In the genomic region with DNA sequence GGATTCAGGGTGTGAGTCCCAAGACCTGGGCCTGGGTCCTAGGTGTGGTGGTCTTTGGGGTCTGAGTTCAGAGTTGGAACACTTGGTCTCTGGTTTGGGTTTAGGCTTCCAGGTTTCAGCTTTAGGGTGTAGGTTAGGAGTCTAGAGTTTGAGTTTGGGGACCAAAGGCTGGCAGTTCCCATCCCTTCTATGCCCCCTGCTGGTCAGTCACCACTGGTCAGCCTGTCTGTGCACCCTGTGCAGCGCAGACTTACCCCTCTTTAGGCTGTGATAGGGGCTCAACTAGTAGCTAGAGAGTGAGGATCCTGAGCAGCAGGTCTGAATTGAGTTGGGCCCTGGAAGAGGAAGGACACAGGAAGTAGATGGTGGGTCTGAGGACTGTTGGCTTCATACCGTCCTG, we compare ENCODE assay signal across 11 mouse cellular contexts. TPM values are rescaled to one million over a fixed set of nuclear protein-coding genes. Genes with fewer than 3 reads are reported as not detected.
DNase-seq lines count a peak whose midpoint lies in the region; ATAC-seq and TF ChIP-seq lines count a peak whose summit lies in the region.
"Had no signal": no experiment of that assay in that cellular context is flagged by ENCODE, and none has a peak within 500 bp of the region (broad histone marks: within the 10 kb centered on the region; RNA-seq: fewer than 3 reads in every experiment).

No protein-coding gene starts in this region.

- no peak overlapping the region for H3K4me3 ChIP-seq in forebrain, postnatal 0 days (ENCODE audit: low read depth, low read length)
- no peak overlapping the region for H3K4me3 ChIP-seq in forebrain, embryonic 13.5 days
- H3K4me3 ChIP-seq: myocyte had no signal

- no peaks in the 10 kb centered on the region for H3K36me3 ChIP-seq in forebrain, postnatal 0 days (ENCODE audit: insufficient read depth)
- no peaks in the 10 kb centered on the region for H3K36me3 ChIP-seq in forebrain, embryonic 13.5 days (ENCODE audit: poor library complexity, severe bottlenecking)

- intact Hi-C loops in heart, postnatal 14 days (cut with DNase I): loop anchor here (2.0 kb wide), 2 partner anchors 22 to 36 kb away; no protein-coding TSS in a partner anchor

- TF ChIP-seq CTCF in forebrain, postnatal 0 days (IDR thresholded peaks at IDR 0.05; ENCODE audit: low read depth): peak; percentile 54

- H3K4me2 ChIP-seq in forebrain, postnatal 0 days (ENCODE audit: low read depth): no peak overlapping the region
- H3K4me2 ChIP-seq in forebrain, embryonic 13.5 days: no peak overlapping the region

- DNase-seq in forebrain, postnatal 0 days: peak; percentile 18
- DNase-seq in urinary bladder, adult 18-20 months (ENCODE audit: low spot score in 2 of 2): peak; percentile 29 to 49
- no peak for DNase-seq in urinary bladder, postnatal 10 days (ENCODE audit: low spot score)
- DNase-seq in heart, postnatal 14 days: peak; percentile 76 to 82
- peak; percentile 50 to 62 for DNase-seq in layer of hippocampus, postnatal 10 days (ENCODE audit: low spot score in 2 of 2)
- peak; percentile 53 to 60 for DNase-seq in urinary bladder, postnatal 36 days (ENCODE audit: low spot score in 2 of 2)

- H3K9me3 ChIP-seq in forebrain, postnatal 0 days (ENCODE audit: low read length): no peaks in the 10 kb centered on the region
- no peaks in the 10 kb centered on the region for H3K9me3 ChIP-seq in forebrain, embryonic 13.5 days (replicated peaks)

- H3K27ac ChIP-seq in forebrain, postnatal 0 days (ENCODE audit: low read depth, low read length): no peak overlapping the region
- no peak overlapping the region for H3K27ac ChIP-seq in forebrain, embryonic 13.5 days

- no peaks in the 10 kb centered on the region for H3K27me3 ChIP-seq in forebrain, postnatal 0 days (ENCODE audit: insufficient read depth, low read length)
- H3K27me3 ChIP-seq in forebrain, embryonic 13.5 days: no peaks in the 10 kb centered on the region
- H3K27me3 ChIP-seq: Patski had no signal

- no peak overlapping the region for H3K9ac ChIP-seq in forebrain, postnatal 0 days
- no peak overlapping the region for H3K9ac ChIP-seq in forebrain, embryonic 13.5 days

- H3K4me1 ChIP-seq in forebrain, postnatal 0 days (ENCODE audit: insufficient read depth): no peaks in the 10 kb centered on the region
- no peaks in the 10 kb centered on the region for H3K4me1 ChIP-seq in forebrain, embryonic 13.5 days

- WGBS in forebrain, postnatal 0 days: 69% methylated on average over 2 of the region's 2 CpGs
- WGBS in forebrain, embryonic 13.5 days: 66% methylated on average over 2 of the region's 2 CpGs

- ATAC-seq in forebrain, postnatal 0 days: no peak
- ATAC-seq in forebrain, embryonic 13.5 days: no peak
- peak; percentile 74 for ATAC-seq in megakaryocyte, adult 5-6 weeks (ENCODE audit: poor library complexity, severe bottlenecking)
- ATAC-seq: Patski had no signal

RNA-seq across cellular contexts. Expression of a gene that starts 12.3 kb away (rescaled TPM):
- 11.4 and 14.2 TPM in 2 replicates for total RNA-seq in forebrain, postnatal 0 days (2014; rRNA removed)
- 7.8 and 8.7 TPM in 2 replicates for polyA plus RNA-seq in forebrain, postnatal 0 days (2015; fragmentation: Nextera tagmentation; extraction: Ambion mirVana)
- polyA plus RNA-seq in forebrain, embryonic 13.5 days (2015; fragmentation: Nextera tagmentation; extraction: Ambion mirVana): 5.5 and 5.9 TPM in 2 replicates
- total RNA-seq in heart, postnatal 14 days (2021): 1 to 10 TPM; 9.1 TPM
- 1 to 10 TPM; 6.7 to 7.6 TPM for total RNA-seq in layer of hippocampus, postnatal 10 days (2021)
- not detected in 2 replicates for total RNA-seq in megakaryocyte, adult 5-6 weeks (2015)
- total RNA-seq in megakaryocyte, adult 5-6 weeks (2017): 0.77 TPM in 1 of 2 replicates, not detected in the other

RNA-seq across cellular contexts. Expression of a gene that starts 17.6 kb away (rescaled TPM):
- total RNA-seq in forebrain, postnatal 0 days (2014; rRNA removed): 0.69 and 0.76 TPM in 2 replicates
- 0.99 and 1.1 TPM in 2 replicates for polyA plus RNA-seq in forebrain, postnatal 0 days (2015; fragmentation: Nextera tagmentation; extraction: Ambion mirVana)
- polyA plus RNA-seq in forebrain, embryonic 13.5 days (2015; fragmentation: Nextera tagmentation; extraction: Ambion mirVana): 0.40 and 1.8 TPM in 2 replicates
- total RNA-seq in heart, postnatal 14 days (2021): over 10,000 TPM; 11,266 to 12,112 TPM
- total RNA-seq in layer of hippocampus, postnatal 10 days (2021): under 1 TPM; 0.49 to 0.75 TPM
- not detected in 2 replicates for total RNA-seq in megakaryocyte, adult 5-6 weeks (2015)
- total RNA-seq in megakaryocyte, adult 5-6 weeks (2017): not detected in 2 replicates

RNA-seq across cellular contexts. Expression of a gene that starts 38.7 kb away (rescaled TPM):
- total RNA-seq in forebrain, postnatal 0 days (2014; rRNA removed): not detected in 2 replicates
- not detected in 2 replicates for polyA plus RNA-seq in forebrain, postnatal 0 days (2015; fragmentation: Nextera tagmentation; extraction: Ambion mirVana)
- not detected in 2 replicates for polyA plus RNA-seq in forebrain, embryonic 13.5 days (2015; fragmentation: Nextera tagmentation; extraction: Ambion mirVana)
- not detected for total RNA-seq in heart, postnatal 14 days (2021)
- not detected for total RNA-seq in layer of hippocampus, postnatal 10 days (2021)
- total RNA-seq in megakaryocyte, adult 5-6 weeks (2015): not detected in 2 replicates
- not detected in 2 replicates for total RNA-seq in megakaryocyte, adult 5-6 weeks (2017)
- total RNA-seq: gastrocnemius, adult 8-10 months had no signal
- polyA plus RNA-seq: myocyte, Patski had no signal

RNA-seq across cellular contexts. Expression of a gene that starts 54.5 kb away (rescaled TPM):
- not detected in 2 replicates for total RNA-seq in forebrain, postnatal 0 days (2014; rRNA removed)
- polyA plus RNA-seq in forebrain, postnatal 0 days (2015; fragmentation: Nextera tagmentation; extraction: Ambion mirVana): not detected in 2 replicates
- polyA plus RNA-seq in forebrain, embryonic 13.5 days (2015; fragmentation: Nextera tagmentation; extraction: Ambion mirVana): not detected in 2 replicates
- total RNA-seq in heart, postnatal 14 days (2021): not detected
- not detected for total RNA-seq in layer of hippocampus, postnatal 10 days (2021)
- not detected in 2 replicates for total RNA-seq in megakaryocyte, adult 5-6 weeks (2015)
- not detected in 2 replicates for total RNA-seq in megakaryocyte, adult 5-6 weeks (2017)
- total RNA-seq: gastrocnemius, adult 8-10 months had no signal
- polyA plus RNA-seq: myocyte, Patski had no signal

Comparison
In these comparisons a context has a peak if more than half of its experiments do, and no peak if none do; other contexts are left out.
1. RNA of a gene that starts 17.6 kb away (total RNA-seq): 11,266 to 12,112 TPM in heart, postnatal 14 days; 0.69 to 0.76 TPM in forebrain, postnatal 0 days, 0.49 to 0.75 TPM in layer of hippocampus, postnatal 10 days and not detected in megakaryocyte, adult 5-6 weeks; every median in the first group is over 1,000 times any median in the second.